Mouse (Mus musculus): Measurements from ENCODE around the gene Itprip. TPM values are rescaled to one million over a fixed set of nuclear protein-coding genes. Genes with fewer than 3 reads are reported as not detected.
"Not testable (repeated sequence)": the region's sequence is repeated elsewhere in the genome, so short reads cannot be mapped to it uniquely, and the experiment has no call there.

Gene Itprip
- polyA plus RNA-seq, 1 experiment from 2014 or later, result 20.3 TPM

DNA sequence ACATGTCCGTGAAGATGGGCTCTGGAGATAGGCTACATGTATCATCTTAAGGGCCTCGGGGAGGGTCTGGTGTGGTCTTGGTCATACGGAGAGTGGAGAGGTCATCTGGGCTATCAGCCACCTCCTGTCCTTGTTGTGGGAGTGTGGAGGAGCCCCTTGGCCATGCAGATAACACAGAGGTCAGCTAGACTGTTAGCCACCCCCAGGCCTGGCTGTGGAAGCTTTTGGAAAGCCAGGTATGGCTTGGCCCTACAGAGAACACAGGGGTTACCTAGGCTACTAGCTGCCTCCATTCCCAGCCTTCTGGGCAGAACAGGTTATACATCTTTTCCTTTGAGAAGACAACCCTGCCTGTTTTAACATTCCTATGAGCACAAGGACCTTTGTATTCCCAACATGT is 56.5 kb downstream of the Itprip start:
- H3K9ac ChIP-seq (ENCODE audit: low read length), result no peak overlapping the region
- H3K36me3 ChIP-seq (ENCODE audit: control insufficient read depth, insufficient read depth, low read length), result peaks cover 8% of the 10 kb centered on the region; the same call in 1 of the 2 replicates
- H3K27me3 ChIP-seq (ENCODE audit: control insufficient read depth, insufficient read depth, low read length), result no peaks in the 10 kb centered on the region
- no peaks in the 10 kb centered on the region for H3K4me1 ChIP-seq (ENCODE audit: control insufficient read depth, insufficient read depth, low read length)
- no peaks in the 10 kb centered on the region for H3K9me3 ChIP-seq (ENCODE audit: control insufficient read depth, low read length)
- H3K4me3 ChIP-seq (ENCODE audit: low read depth, low read length), result no peak overlapping the region
- no peak for DNase-seq (ENCODE audit: low spot score)
- no peak overlapping the region for H3K4me2 ChIP-seq (ENCODE audit: low read depth, severe bottlenecking)
- H3K27ac ChIP-seq (replicated peaks; ENCODE audit: low read depth, low read length), result no peak overlapping the region
- no peak for ATAC-seq (ENCODE audit: insufficient number of reproducible peaks, low FRiP score, low TSS enrichment, low read depth)
- 98% methylated on average over 3 of the region's 3 CpGs for WGBS

DNA sequence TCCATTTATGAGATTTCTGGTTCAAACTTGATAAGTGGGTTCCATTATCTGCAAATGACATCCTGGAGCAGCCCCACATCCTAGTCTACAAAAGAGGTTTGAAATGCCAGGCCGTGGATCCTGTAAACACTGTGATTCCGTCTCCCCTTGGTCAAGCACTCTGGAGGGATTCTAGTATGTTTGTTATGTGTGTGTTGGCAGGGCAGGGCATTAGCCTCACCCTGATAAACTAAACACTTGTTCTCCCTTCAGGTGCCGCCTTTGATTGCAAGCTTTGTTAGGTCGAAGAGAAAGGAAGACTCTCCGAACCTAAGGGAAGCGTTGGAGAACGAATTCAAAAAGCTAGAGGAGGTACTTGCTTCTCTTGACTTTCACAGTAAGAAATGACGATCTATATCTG is 59.9 kb downstream of the Itprip start:
- DNase-seq (ENCODE audit: low spot score), result no peak
- no peak for ATAC-seq (ENCODE audit: insufficient number of reproducible peaks, low FRiP score, low TSS enrichment, low read depth)
- no peaks in the 10 kb centered on the region for H3K27me3 ChIP-seq (ENCODE audit: control insufficient read depth, insufficient read depth, low read length)
- H3K9me3 ChIP-seq (ENCODE audit: control insufficient read depth, low read length), result no peaks in the 10 kb centered on the region
- peaks cover 3% of the 10 kb centered on the region; the same call in 1 of the 2 replicates for H3K4me1 ChIP-seq (ENCODE audit: control insufficient read depth, insufficient read depth, low read length)
- no peak overlapping the region for H3K4me2 ChIP-seq (ENCODE audit: low read depth, severe bottlenecking)
- H3K9ac ChIP-seq (ENCODE audit: low read length), result no peak overlapping the region
- WGBS, result 94% methylated on average over 8 of the region's 8 CpGs
- H3K4me3 ChIP-seq (ENCODE audit: low read depth, low read length), result no peak overlapping the region
- H3K36me3 ChIP-seq (ENCODE audit: control insufficient read depth, insufficient read depth, low read length), result peaks cover 8% of the 10 kb centered on the region; the same call in 1 of the 2 replicates
- no peak overlapping the region for H3K27ac ChIP-seq (replicated peaks; ENCODE audit: low read depth, low read length)

DNA sequence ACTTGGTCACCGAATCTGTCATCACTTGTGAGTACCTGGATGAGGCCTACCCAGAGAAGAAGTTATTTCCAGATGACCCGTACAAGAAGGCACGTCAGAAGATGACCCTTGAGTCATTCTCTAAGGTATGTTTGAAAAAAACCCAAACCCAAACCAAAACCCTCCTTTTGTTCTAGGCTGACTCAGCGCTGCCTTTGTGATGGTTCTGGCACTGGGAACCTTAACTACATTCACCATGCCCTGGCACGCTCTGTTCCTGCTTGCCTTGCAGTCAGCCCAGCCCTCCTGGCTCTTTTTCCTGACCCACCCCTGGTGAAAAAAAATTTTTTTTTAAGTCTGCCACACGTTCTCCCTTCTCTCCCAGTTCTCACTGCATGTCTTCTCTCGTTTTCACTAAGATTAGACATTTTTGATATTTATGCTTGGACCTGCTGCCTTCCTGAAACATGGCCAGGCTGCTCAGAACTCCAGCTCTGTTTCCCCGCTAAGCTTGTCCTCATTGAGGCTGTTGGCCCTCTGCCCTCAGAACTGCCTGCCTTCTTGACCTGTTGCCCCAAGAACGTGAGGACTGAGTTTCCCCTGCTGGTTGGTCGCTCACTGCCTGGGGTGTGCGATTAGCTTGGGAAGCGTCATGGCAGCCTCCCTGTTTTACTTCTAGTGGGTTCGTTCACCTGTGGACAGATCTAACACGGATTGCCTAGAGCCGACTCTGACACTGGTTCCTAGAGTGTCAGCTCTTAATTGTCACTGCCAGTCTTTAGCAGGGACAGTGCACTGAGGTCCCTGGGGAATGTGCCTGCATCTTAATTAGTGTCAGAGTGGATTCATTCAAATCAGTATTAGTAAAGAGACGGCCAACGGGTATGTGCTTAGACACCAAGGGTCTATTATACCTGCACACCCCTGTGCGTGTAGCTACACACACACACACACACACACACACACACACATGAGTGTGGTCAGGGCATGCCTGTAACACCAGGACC is 60.8 kb downstream of the Itprip start:
- H3K4me3 ChIP-seq (ENCODE audit: low read depth, low read length), result no peak overlapping the region
- H3K4me2 ChIP-seq (ENCODE audit: low read depth, severe bottlenecking), result no peak overlapping the region
- H3K4me1 ChIP-seq (ENCODE audit: control insufficient read depth, insufficient read depth, low read length), result peaks cover 3% of the 10 kb centered on the region; the same call in 1 of the 2 replicates
- ATAC-seq (ENCODE audit: insufficient number of reproducible peaks, low FRiP score, low TSS enrichment, low read depth) (no peak), DNase-seq (ENCODE audit: low spot score) (no peak)
- H3K36me3 ChIP-seq (ENCODE audit: control insufficient read depth, insufficient read depth, low read length), result peaks cover 8% of the 10 kb centered on the region; the same call in 1 of the 2 replicates
- no peaks in the 10 kb centered on the region for H3K9me3 ChIP-seq (ENCODE audit: control insufficient read depth, low read length)
- no peak overlapping the region for H3K9ac ChIP-seq (ENCODE audit: low read length)
- H3K27me3 ChIP-seq (ENCODE audit: control insufficient read depth, insufficient read depth, low read length), result no peaks in the 10 kb centered on the region
- 87% methylated on average over 18 of the region's 18 CpGs for WGBS
- no peak overlapping the region for H3K27ac ChIP-seq (replicated peaks; ENCODE audit: low read depth, low read length)

DNA sequence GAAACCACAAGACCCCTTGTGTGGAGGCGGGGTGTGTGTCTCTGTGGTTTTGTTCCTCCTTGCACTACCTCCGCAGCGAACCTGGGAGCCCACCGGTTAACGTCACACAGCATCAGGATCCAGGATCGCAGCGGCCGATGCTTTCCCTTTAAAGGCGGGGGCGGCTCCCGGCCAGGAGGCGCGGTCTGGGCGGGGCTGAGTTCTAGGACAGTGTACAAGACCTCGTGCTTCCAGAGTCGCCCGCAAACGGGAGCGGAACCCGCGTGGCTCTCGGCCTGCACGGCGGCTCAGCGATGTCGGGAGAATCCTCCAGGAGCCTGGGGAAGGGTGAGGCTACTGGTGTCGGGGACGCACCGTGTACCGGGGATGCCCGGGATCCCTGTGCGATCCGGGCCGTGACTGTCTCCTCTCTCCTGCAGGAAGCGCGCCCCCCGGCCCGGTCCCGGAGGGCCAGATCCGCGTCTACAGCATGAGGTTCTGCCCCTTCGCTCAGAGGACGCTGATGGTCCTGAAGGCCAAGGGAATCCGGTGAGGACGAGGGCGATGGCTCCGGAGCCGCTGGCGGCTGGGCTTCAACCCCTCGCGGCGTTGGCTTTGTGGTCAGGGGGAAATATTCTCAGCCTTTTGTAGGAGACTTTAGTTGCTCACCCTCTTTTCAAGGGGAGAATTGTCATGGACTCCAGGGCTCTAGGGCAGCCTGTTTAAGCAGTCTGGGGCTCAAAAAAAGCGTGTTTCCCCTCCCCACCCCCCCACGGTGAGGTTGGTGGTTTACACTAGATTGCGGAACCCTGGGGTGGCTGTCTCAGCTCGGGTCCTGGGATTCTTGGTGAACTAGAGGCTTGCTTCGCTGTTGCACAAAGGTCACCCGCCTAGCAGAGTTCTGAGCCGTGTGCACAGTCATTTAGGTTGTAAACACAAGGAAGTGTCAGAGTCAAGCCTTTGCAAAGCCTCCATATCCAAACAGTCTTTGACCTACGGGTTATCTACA is 64.0 kb downstream of the Itprip start, which contains the start of gene Gsto1:
Gene Gsto1 (plus strand): TSS at position 175 of the 988 bp plus-strand sequence.
- peak; percentile 95 for DNase-seq (ENCODE audit: low spot score)
- H3K9ac ChIP-seq (ENCODE audit: low read length), result peak within 1 kb of the TSS; percentile 76
- H3K36me3 ChIP-seq (ENCODE audit: control insufficient read depth, insufficient read depth, low read length), result 0 out of 2 replicates have a peak, but pooled peaks cover 2% of the 10 kb centered on the region
- ATAC-seq (ENCODE audit: insufficient number of reproducible peaks, low FRiP score, low TSS enrichment, low read depth), result peak; percentile 95
- no peaks in the 10 kb centered on the region for H3K9me3 ChIP-seq (ENCODE audit: control insufficient read depth, low read length)
- peak within 1 kb of the TSS; percentile 69 for H3K4me3 ChIP-seq (ENCODE audit: low read depth, low read length)
- H3K27me3 ChIP-seq (ENCODE audit: control insufficient read depth, insufficient read depth, low read length), result no peaks in the 10 kb centered on the region
- under 1% methylated on average over 60 of the region's 60 CpGs for WGBS
- H3K27ac ChIP-seq (replicated peaks; ENCODE audit: low read depth, low read length), result peak within 1 kb of the TSS; percentile 84
- peak within 1 kb of the TSS; percentile 85 for H3K4me2 ChIP-seq (ENCODE audit: low read depth, severe bottlenecking)
- peaks cover 3% of the 10 kb centered on the region; the same call in 1 of the 2 replicates for H3K4me1 ChIP-seq (ENCODE audit: control insufficient read depth, insufficient read depth, low read length)

DNA sequence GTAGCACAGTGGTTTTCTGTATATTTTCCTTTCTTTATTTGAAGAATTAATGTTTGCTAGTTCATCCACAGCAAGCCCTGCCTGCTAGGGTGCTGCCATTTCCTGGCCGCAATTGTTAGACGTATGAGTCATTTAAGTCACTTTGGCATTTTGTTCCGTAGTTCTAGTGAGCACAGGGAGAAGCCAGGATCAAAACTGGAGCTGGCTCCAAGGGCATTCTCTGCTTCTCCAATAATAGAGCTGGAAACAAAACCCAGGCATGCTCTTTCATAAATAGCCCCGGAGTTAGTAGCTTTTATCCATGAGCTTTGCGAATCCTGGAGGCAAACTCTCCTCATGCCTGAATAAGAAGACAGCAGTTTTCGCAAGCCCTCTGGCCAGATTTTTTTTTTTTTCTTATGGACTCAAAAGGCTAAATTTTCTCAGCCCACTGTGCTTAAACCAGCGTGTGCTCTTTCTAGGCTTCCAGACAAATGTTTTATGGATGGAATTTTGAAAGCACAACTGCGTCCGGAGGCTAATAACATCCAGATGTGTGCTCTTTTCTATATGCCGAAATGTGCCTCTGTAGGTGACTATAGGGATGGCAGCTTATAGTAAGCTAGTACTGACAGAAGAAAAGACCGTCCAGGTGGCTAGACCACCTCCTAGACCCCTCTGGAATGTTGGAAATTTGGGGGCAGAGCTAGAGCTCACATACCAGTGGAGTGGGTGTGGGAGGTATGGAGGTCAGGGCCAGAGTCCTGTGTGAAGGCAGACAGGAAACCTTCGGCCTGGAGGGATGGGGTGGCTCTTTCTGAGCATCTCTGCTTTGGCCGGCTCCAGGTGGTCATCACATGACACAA is 64.9 kb downstream of the Itprip start:
- DNase-seq (ENCODE audit: low spot score) (peak; percentile 55), ATAC-seq (ENCODE audit: insufficient number of reproducible peaks, low FRiP score, low TSS enrichment, low read depth) (peak; percentile 93)
- no peaks in the 10 kb centered on the region for H3K27me3 ChIP-seq (ENCODE audit: control insufficient read depth, insufficient read depth, low read length)
- H3K9ac ChIP-seq (ENCODE audit: low read length), result peak overlapping the region; percentile 76; the same call in 1 of the 2 replicates
- H3K4me1 ChIP-seq (ENCODE audit: control insufficient read depth, insufficient read depth, low read length), result peaks cover 3% of the 10 kb centered on the region; the same call in 1 of the 2 replicates
- H3K36me3 ChIP-seq (ENCODE audit: control insufficient read depth, insufficient read depth, low read length), result no peaks in the 10 kb centered on the region
- H3K9me3 ChIP-seq (ENCODE audit: control insufficient read depth, low read length), result no peaks in the 10 kb centered on the region
- peak overlapping the region; percentile 69 for H3K4me3 ChIP-seq (ENCODE audit: low read depth, low read length)
- H3K27ac ChIP-seq (replicated peaks; ENCODE audit: low read depth, low read length), result peak overlapping the region; percentile 84
- peak overlapping the region; percentile 85 for H3K4me2 ChIP-seq (ENCODE audit: low read depth, severe bottlenecking)
- WGBS, result 5% methylated on average over 13 of the region's 13 CpGs

DNA sequence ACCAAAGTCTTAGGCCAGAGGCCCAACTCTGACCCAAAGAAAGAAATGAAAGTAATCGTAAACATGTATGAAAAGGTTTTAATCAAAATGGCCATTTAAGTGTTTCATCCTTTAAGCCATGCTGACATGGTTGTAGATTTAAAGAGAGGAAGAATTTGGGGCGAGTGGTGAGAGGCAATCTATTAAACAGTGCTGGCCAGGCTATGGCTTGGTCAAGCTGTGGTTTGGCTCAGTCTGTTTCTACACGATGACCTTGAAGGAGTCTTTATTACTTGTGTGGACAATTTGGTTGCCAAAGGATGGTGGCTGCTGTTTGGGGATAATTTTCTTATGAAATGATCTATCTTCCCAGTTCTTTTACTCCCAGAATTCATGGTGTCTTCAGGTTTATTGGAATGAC is 66.0 kb downstream of the Itprip start:
- H3K4me2 ChIP-seq (ENCODE audit: low read depth, severe bottlenecking), result no peak overlapping the region
- H3K36me3 ChIP-seq (ENCODE audit: control insufficient read depth, insufficient read depth, low read length), result no peaks in the 10 kb centered on the region
- peaks cover 3% of the 10 kb centered on the region; the same call in 1 of the 2 replicates for H3K4me1 ChIP-seq (ENCODE audit: control insufficient read depth, insufficient read depth, low read length)
- WGBS, result 73% methylated on average over 3 of the region's 3 CpGs
- no peak overlapping the region for H3K9ac ChIP-seq (ENCODE audit: low read length)
- H3K27ac ChIP-seq (replicated peaks; ENCODE audit: low read depth, low read length), result no peak overlapping the region
- no peak for DNase-seq (ENCODE audit: low spot score)
- no peaks in the 10 kb centered on the region for H3K9me3 ChIP-seq (ENCODE audit: control insufficient read depth, low read length)
- H3K27me3 ChIP-seq (ENCODE audit: control insufficient read depth, insufficient read depth, low read length), result no peaks in the 10 kb centered on the region
- no peak overlapping the region for H3K4me3 ChIP-seq (ENCODE audit: low read depth, low read length)
- no peak for ATAC-seq (ENCODE audit: insufficient number of reproducible peaks, low FRiP score, low TSS enrichment, low read depth)

DNA sequence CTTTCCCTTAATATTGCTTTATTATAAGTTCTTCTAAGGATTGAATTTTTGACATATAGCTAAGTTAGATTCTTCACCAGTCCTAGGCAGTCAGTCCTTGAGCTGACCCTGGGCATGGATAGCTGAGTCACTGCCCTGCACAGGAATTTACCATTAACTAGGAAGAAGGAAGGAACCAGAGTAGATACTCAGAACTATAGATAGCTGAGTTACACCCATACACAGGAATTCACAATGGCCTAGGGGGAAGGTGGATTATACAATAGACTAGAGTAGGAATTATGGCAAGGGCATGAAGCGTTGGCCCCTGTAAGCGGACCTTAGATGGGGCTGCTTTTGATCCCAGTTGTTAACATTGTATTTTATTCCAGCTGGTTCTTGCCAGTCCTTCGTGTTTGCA is 67.0 kb downstream of the Itprip start:
- WGBS, result 86% methylated on average over 3 of the region's 3 CpGs
- H3K9ac ChIP-seq (ENCODE audit: low read length); H3K27ac ChIP-seq (replicated peaks; ENCODE audit: low read depth, low read length); DNase-seq (ENCODE audit: low spot score); H3K4me3 ChIP-seq (ENCODE audit: low read depth, low read length); H3K36me3 ChIP-seq (ENCODE audit: control insufficient read depth, insufficient read depth, low read length); H3K9me3 ChIP-seq (ENCODE audit: control insufficient read depth, low read length); H3K4me1 ChIP-seq (ENCODE audit: control insufficient read depth, insufficient read depth, low read length); H3K27me3 ChIP-seq (ENCODE audit: control insufficient read depth, insufficient read depth, low read length); H3K4me2 ChIP-seq (ENCODE audit: low read depth, severe bottlenecking); ATAC-seq (ENCODE audit: insufficient number of reproducible peaks, low FRiP score, low TSS enrichment, low read depth): not testable (repeated sequence)

Measured in limb, embryonic 11.5 days (tissue).